Mouse (Mus musculus): ENCODE results near the gene Fes. TPM values are rescaled to one million over a fixed set of nuclear protein-coding genes. Genes with fewer than 3 reads are reported as not detected.

Gene Fes
- polyA plus RNA-seq, 1 experiment from 2014 or later = 12.0 TPM

DNA sequence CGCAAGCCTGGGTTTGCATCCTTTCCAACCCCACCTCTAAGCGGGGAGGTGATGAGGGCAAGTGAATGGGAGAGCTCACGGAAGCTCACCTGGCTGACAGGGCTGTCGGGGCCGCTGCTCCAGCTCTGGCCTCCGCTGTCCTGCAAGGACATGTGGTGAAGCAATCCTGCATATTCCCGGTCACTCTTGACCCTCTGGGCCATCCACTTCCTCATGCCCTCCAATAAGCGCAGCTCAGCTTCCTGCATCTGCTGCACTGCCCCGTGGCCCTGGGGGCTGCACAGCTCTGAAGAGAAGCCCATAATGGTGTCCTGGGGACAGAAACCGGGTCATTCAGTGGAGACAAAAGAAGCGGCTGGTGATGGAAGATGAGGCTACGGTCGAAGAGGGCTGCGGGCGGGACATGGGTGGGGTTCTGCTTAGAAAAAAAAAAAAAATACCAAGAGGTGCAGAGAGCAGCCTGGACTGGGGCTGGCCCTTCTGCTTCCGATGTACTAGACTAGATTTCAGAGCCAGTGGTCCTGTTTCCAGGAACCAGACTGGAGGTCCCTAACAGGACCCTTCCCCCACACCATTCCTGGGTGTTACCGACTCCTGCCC lies 613 bp downstream of the Fes start:
- WGBS = 42% methylated on average over 17 of the region's 17 CpGs
- no peaks in the 10 kb centered on the region for H3K9me3 ChIP-seq (ENCODE audit: low read depth, low read length)
- ATAC-seq (ENCODE audit: insufficient read depth) = no peak
- peak overlapping the region; percentile 60 for H3K4me2 ChIP-seq
- H3K36me3 ChIP-seq (ENCODE audit: insufficient read depth) = peaks cover 35% of the 10 kb centered on the region
- H3K4me1 ChIP-seq (ENCODE audit: insufficient read depth) = peaks cover 4% of the 10 kb centered on the region; the same call in 1 of the 2 replicates
- DNase-seq = peak; percentile 17
- H3K4me3 ChIP-seq (ENCODE audit: low read depth, low read length) = peak overlapping the region; percentile 33
- no peak for TF ChIP-seq CTCF (IDR thresholded peaks at IDR 0.05; ENCODE audit: low read depth)
- H3K27ac ChIP-seq (ENCODE audit: low read depth) = peak overlapping the region; percentile 78
- no peaks in the 10 kb centered on the region for H3K27me3 ChIP-seq (ENCODE audit: insufficient read depth, low read length)
- peak overlapping the region; percentile 61 for H3K9ac ChIP-seq

DNA sequence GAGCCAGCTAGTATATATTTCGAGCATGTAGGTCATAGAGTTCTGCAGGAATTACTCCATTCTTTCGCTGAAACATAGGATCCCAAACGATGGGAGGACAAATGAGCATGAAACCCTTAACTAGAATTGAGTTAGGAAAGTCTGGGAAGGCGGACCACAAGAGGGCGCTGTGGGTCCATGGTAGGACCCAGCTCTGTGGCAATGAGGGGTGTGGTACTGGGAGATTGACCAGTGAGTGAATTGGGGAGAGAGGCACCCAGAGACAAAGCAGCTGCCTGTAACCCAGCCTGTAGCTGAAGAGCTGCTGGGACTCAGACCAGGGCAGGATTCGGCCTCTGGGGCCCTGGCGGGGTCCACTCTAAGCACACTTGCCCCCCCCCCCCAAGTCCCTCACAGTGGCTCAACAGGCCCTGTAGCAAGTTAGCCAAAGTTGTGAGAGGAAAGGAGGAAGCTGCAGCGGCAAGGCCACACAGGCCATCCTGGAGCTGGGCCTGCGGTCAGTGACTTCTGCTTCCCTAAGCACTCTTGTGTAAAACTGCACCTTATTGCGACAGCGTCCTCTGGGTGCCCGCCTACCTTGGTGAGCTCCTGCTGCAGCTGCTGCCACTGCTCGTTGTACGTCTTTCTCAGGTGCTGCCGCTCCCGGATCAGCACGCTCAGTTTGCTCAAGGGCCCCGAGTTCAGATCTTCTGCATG lies 1.4 kb downstream of the Fes start:
- Histone ChIP-seq H3K36me3 (ENCODE audit: insufficient read depth) (peaks cover 27% of the 10 kb centered on the region), H3K4me3 (ENCODE audit: low read depth, low read length) (no peak overlapping the region), H3K4me2 (peak overlapping the region; percentile 60), H3K4me1 (ENCODE audit: insufficient read depth) (peaks cover 4% of the 10 kb centered on the region; the same call in 1 of the 2 replicates), H3K27me3 (ENCODE audit: insufficient read depth, low read length) (no peaks in the 10 kb centered on the region), H3K27ac (ENCODE audit: low read depth) (peak overlapping the region; percentile 22; the same call in 1 of the 2 replicates), H3K9ac (0 out of 2 replicates have a peak overlapping the region, but pooled peaks have one; percentile 11), H3K9me3 (ENCODE audit: low read depth, low read length) (no peaks in the 10 kb centered on the region)
- DNase-seq (peak; percentile 97), ATAC-seq (ENCODE audit: insufficient read depth) (peak; percentile 82)
- WGBS = 36% methylated on average over 18 of the region's 18 CpGs
- TF ChIP-seq CTCF (IDR thresholded peaks at IDR 0.05; ENCODE audit: low read depth) = peak; percentile 98

DNA sequence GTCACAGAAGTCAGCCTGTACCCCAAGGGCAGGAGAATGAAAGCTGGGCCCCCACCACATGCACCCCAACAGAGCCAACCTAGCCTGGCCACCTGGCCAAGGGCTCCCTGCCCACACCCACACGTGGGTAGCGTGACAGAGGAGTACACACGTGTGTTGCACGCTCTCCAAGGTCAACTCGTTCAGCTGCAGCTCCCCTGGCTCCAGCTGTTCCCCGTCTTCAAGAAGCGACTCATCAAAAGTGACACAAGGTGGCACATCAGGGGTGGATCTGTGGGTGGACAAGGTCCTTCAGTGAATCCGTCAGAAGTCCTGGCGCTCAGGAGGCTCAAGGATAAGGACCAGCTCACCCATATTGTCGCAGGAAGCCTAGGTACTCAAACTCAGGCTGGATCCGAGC lies 4.8 kb downstream of the Fes start:
- Histone ChIP-seq H3K9me3 (ENCODE audit: low read depth, low read length) (no peaks in the 10 kb centered on the region), H3K9ac (no peak overlapping the region), H3K4me2 (no peak overlapping the region), H3K27me3 (ENCODE audit: insufficient read depth, low read length) (no peaks in the 10 kb centered on the region), H3K36me3 (ENCODE audit: insufficient read depth) (0 out of 2 replicates have a peak, but pooled peaks cover 3% of the 10 kb centered on the region), H3K4me1 (ENCODE audit: insufficient read depth) (peaks cover 4% of the 10 kb centered on the region; the same call in 1 of the 2 replicates), H3K27ac (ENCODE audit: low read depth) (no peak overlapping the region), H3K4me3 (ENCODE audit: low read depth, low read length) (no peak overlapping the region)
- DNase-seq (no peak), ATAC-seq (ENCODE audit: insufficient read depth) (no peak)
- 59% methylated on average over 11 of the region's 11 CpGs for WGBS
- no peak for TF ChIP-seq CTCF (IDR thresholded peaks at IDR 0.05; ENCODE audit: low read depth)

DNA sequence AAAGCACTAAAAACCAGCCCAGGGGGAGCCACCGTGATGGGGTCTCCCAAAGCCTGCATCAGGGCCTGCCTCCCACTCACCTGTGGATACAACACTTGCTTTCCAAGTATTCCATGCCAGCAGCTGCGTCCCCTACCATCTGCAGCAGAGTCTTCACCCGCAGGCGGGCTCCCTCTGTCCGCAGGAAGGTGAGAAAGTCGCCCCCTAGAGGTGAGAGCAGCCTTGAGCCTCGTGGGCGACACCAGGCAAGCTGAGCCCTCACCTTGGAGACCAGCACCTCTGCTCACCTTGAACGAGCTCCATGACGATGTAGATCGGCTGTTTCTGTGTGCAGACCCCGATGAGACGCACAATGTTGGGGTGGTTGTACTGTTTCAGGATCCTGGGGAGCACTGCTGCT lies 8.2 kb downstream of the Fes start:
- peak; percentile 60 for TF ChIP-seq CTCF (IDR thresholded peaks at IDR 0.05; ENCODE audit: low read depth)
- no peaks in the 10 kb centered on the region for H3K27me3 ChIP-seq (ENCODE audit: insufficient read depth, low read length)
- H3K4me3 ChIP-seq (ENCODE audit: low read depth, low read length) = no peak overlapping the region
- H3K9me3 ChIP-seq (ENCODE audit: low read depth, low read length) = no peaks in the 10 kb centered on the region
- H3K36me3 ChIP-seq (ENCODE audit: insufficient read depth) = 0 out of 2 replicates have a peak, but pooled peaks cover 3% of the 10 kb centered on the region
- H3K4me2 ChIP-seq = no peak overlapping the region
- DNase-seq (peak; percentile 54), ATAC-seq (ENCODE audit: insufficient read depth) (no peak)
- no peak overlapping the region for H3K9ac ChIP-seq
- H3K4me1 ChIP-seq (ENCODE audit: insufficient read depth) = no peaks in the 10 kb centered on the region
- 56% methylated on average over 13 of the region's 13 CpGs for WGBS
- H3K27ac ChIP-seq (ENCODE audit: low read depth) = no peak overlapping the region

DNA sequence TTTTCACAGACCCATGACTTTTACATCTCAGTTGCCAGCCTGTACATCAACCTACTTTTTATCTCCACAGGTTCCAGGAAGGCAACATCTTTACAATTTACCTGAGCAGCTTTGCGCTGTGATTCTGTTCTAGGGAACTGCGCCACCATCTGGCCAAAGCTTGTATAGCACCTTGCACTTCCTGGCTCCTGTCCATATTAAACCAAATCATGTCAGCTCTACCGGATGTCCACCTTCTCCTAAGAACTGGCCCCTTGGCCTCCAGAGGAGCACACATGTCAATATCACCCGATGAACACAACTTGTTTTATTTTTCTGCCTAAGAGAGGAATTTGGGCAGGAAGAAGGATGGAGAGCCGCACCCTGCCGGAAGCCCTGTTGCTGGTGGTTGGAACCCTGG lies 10.3 kb downstream of the Fes start:
- WGBS = 23% methylated on average over 6 of the region's 6 CpGs
- Histone ChIP-seq H3K27me3 (ENCODE audit: insufficient read depth, low read length) (no peaks in the 10 kb centered on the region), H3K4me2 (no peak overlapping the region), H3K9ac (no peak overlapping the region), H3K4me3 (ENCODE audit: low read depth, low read length) (no peak overlapping the region), H3K27ac (ENCODE audit: low read depth) (no peak overlapping the region), H3K9me3 (ENCODE audit: low read depth, low read length) (no peaks in the 10 kb centered on the region), H3K4me1 (ENCODE audit: insufficient read depth) (no peaks in the 10 kb centered on the region), H3K36me3 (ENCODE audit: insufficient read depth) (0 out of 2 replicates have a peak, but pooled peaks cover under 1% of the 10 kb centered on the region)
- ATAC-seq (ENCODE audit: insufficient read depth) = no peak
- peak; percentile 79 for DNase-seq
- TF ChIP-seq CTCF (IDR thresholded peaks at IDR 0.05; ENCODE audit: low read depth) = peak; percentile 86

DNA sequence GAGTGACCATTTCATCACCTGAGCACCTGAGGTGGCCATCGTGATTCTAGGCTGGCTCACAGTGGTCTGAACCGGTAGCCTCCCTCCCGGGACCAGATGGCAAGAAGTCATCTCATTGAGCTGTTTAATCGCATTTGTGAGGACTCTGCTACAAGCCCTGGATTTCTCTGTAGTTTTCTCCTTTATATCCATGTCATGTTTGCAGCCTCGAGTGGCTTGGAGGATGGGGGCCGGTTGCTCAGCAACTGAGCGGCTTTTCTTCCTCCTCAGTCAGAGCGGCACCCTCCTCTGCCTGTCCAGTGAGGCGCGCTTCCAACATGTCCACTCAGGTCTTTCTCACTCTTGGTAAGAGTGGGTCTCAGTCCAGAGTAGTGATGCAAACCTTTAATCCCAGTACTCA lies 11.6 kb downstream of the Fes start:
- Histone ChIP-seq H3K9ac (no peak overlapping the region), H3K27me3 (ENCODE audit: insufficient read depth, low read length) (no peaks in the 10 kb centered on the region), H3K4me3 (ENCODE audit: low read depth, low read length) (no peak overlapping the region), H3K9me3 (ENCODE audit: low read depth, low read length) (no peaks in the 10 kb centered on the region), H3K4me2 (no peak overlapping the region), H3K4me1 (ENCODE audit: insufficient read depth) (no peaks in the 10 kb centered on the region), H3K36me3 (ENCODE audit: insufficient read depth) (no peaks in the 10 kb centered on the region), H3K27ac (ENCODE audit: low read depth) (no peak overlapping the region)
- DNase-seq (no peak), ATAC-seq (ENCODE audit: insufficient read depth) (no peak)
- 72% methylated on average over 10 of the region's 10 CpGs for WGBS
- no peak for TF ChIP-seq CTCF (IDR thresholded peaks at IDR 0.05; ENCODE audit: low read depth)

DNA sequence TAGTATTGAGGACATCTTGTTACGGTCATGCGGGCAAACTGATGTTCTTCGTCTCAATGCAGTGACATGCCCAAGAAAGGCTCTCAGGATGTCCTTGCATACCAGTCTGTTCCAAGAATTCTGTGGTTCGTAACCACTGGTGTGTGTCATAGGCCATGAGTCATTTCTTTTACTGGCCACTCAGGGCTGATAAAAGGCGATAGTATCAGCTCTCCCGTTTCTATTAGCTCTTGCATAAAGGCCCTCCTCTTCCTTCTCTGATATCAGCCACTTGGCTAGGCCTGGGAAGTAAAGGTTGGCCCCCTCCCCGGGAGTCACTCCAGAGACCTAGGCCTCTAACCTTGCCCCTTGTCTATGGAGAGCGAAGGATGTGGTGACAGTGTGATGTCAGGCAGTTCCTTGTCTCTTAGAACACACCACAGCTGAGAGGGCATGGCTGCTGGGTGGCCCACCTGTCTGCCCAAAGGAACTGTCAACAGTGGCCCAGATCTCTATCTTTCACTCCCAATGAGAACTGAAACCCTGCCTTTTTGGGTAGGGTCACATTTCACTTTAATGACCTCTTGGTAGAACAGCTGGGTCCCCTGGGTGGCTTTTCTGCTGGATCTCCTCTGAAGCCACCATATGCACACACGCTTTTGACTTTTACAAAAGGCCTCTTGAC lies 12.2 kb downstream of the Fes start:
- H3K27ac ChIP-seq (ENCODE audit: low read depth) = no peak overlapping the region
- H3K4me3 ChIP-seq (ENCODE audit: low read depth, low read length) = no peak overlapping the region
- whole genome bisulfite sequencing = 68% methylated on average over 9 of the region's 9 CpGs
- H3K4me1 ChIP-seq (ENCODE audit: insufficient read depth) = no peaks in the 10 kb centered on the region
- H3K9ac ChIP-seq = no peak overlapping the region
- ATAC-seq (ENCODE audit: insufficient read depth) = no peak
- no peak overlapping the region for H3K4me2 ChIP-seq
- no peaks in the 10 kb centered on the region for H3K27me3 ChIP-seq (ENCODE audit: insufficient read depth, low read length)
- H3K36me3 ChIP-seq (ENCODE audit: insufficient read depth) = no peaks in the 10 kb centered on the region
- H3K9me3 ChIP-seq (ENCODE audit: low read depth, low read length) = no peaks in the 10 kb centered on the region
- no peak for TF ChIP-seq CTCF (IDR thresholded peaks at IDR 0.05; ENCODE audit: low read depth)
- DNase-seq = no peak
